Mouse (Mus musculus): ENCODE results near the gene Phactr3. TPM values are rescaled to one million over a fixed set of nuclear protein-coding genes. Genes with fewer than 3 reads are reported as not detected.
A peak's percentile ranks its signal among the peaks of the same experiment; 100 is the strongest.

The Phactr3 gene
- polyA plus RNA-seq, 1 experiment from 2014 or later: 0.39 TPM

DNA sequence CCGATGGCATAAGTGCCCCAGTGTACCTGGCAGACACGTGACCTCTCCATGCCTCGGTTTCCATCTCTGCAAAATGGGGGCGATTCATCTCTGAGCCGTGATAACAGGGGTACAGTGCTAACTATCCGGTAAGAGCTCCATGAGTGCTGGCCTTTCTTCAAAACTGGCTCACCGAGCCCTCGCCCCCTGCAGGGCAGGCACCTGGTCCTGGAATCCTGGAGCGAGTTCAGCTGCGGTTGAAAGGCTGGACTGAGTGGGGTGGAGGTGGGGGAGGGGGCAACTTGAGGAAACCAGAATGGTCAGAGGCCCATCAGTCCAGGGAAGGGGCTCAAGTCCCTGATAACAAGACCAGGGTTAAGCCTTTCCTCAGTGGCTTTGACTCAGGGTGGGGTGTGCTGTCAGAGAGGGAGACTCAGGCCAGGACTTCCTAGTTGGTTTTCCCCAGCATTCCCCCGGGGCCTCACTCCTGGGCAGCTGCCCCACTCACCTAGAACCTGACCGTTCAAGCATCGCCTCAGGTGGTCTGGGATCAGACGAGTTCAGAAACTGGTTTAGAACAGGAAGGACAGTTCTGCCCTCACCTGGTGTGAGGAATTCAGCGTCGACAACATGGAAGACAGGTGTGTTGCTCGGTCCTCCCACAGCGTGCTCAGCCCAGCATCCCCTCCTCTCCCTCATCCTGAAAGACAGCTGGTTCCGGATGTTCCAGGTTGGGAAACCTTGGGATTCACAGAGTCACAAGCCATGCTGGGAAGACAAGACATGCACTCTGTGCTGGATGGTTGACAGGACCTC, 983 bp downstream of the Phactr3 start:
- peak; percentile 37; the same call in 1 of the 2 replicates for ATAC-seq (replicated peaks; ENCODE audit: low FRiP score, low read depth)

DNA sequence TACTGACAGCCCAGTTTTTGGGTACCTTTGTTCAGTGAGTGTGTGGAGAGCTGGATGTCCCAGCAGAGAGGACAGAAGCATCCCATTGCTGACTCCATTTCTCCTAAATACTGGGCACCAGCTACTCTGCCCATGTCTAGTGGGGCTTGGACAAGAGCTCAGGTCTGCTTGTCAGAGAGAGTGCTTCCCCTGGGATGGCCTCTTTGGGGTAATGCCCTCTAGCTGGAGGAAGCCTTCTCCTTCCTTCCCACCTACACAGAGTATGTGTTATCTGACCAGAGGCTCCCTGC, 1.5 kb downstream of the Phactr3 start:
- no peaks in the 10 kb centered on the region for H3K36me3 ChIP-seq (ENCODE audit: insufficient read depth, low read length)
- peaks cover 8% of the 10 kb centered on the region; the same call in 1 of the 2 replicates for H3K4me1 ChIP-seq (replicated peaks; ENCODE audit: insufficient read depth, low read length)
- no peak overlapping the region for H3K4me2 ChIP-seq (ENCODE audit: low read length)
- TF ChIP-seq CTCF (IDR thresholded peaks at IDR 0.05; ENCODE audit: low read depth): no peak
- ATAC-seq (replicated peaks; ENCODE audit: low FRiP score, low read depth): no peak
- no peaks in the 10 kb centered on the region for H3K9me3 ChIP-seq (replicated peaks; ENCODE audit: low read length)
- no peak overlapping the region for H3K4me3 ChIP-seq (replicated peaks; ENCODE audit: low read depth, low read length)
- H3K27me3 ChIP-seq (ENCODE audit: insufficient read depth, low read length): no peaks in the 10 kb centered on the region
- no peak overlapping the region for H3K9ac ChIP-seq (ENCODE audit: low read depth, low read length)
- no peak overlapping the region for H3K27ac ChIP-seq
- DNase-seq (ENCODE audit: low spot score): no peak

More for the DNA sequence above, 983 bp downstream of the Phactr3 start:
- peak; percentile 42; the same call in 1 of the 2 replicates for TF ChIP-seq CTCF (IDR thresholded peaks at IDR 0.05; ENCODE audit: low read depth)
- H3K9ac ChIP-seq (ENCODE audit: low read depth, low read length): no peak overlapping the region
- no peaks in the 10 kb centered on the region for H3K36me3 ChIP-seq (ENCODE audit: insufficient read depth, low read length)
- H3K27ac ChIP-seq: no peak overlapping the region
- no peaks in the 10 kb centered on the region for H3K27me3 ChIP-seq (ENCODE audit: insufficient read depth, low read length)
- no peak overlapping the region for H3K4me3 ChIP-seq (replicated peaks; ENCODE audit: low read depth, low read length)
- peak overlapping the region; percentile 89 for H3K4me2 ChIP-seq (ENCODE audit: low read length)
- H3K4me1 ChIP-seq (replicated peaks; ENCODE audit: insufficient read depth, low read length): peaks cover 8% of the 10 kb centered on the region; the same call in 1 of the 2 replicates
- 24% methylated on average over 19 of the region's 19 CpGs for WGBS
- DNase-seq (ENCODE audit: low spot score): no peak
- H3K9me3 ChIP-seq (replicated peaks; ENCODE audit: low read length): no peaks in the 10 kb centered on the region

DNA sequence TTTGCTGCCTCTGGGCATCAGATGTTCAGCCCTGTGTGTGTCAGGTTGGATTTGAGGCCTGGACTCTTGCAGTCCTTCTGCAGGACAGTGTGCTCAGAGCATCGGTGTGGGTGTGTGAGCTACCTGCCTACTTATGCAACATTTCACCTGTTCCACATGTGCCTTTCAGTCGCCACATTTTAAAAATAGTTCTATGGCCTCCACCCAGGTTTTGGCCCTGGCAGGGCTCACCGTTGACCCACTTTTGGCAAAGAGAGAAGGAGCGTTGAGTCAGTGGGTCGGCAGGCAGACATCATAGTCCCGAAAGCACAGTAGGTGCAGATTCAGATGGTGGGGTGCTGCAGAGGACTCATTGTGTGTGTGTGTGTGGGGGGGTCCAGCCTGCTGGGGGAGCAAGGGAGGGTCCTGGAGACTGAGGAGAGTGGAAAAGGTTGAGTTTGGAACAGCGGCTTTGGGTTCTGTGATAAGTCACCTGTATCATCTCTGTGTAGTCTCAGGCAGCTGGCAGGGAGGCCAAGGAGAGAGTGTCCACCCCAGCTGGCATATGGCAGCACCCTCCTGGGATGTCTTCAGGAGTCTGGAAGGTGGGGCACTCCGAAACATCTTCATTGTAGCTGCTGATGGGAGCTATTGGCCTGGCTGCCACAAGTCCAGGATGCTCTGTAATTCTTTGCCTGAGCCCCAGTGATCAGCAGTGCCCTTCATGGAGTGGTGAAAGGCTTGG, 2.0 kb downstream of the Phactr3 start:
- Histone ChIP-seq H3K4me1 (replicated peaks; ENCODE audit: insufficient read depth, low read length) (peaks cover 8% of the 10 kb centered on the region; the same call in 1 of the 2 replicates), H3K9ac (ENCODE audit: low read depth, low read length) (no peak overlapping the region), H3K4me3 (replicated peaks; ENCODE audit: low read depth, low read length) (no peak overlapping the region), H3K27me3 (ENCODE audit: insufficient read depth, low read length) (no peaks in the 10 kb centered on the region), H3K9me3 (replicated peaks; ENCODE audit: low read length) (no peaks in the 10 kb centered on the region), H3K4me2 (ENCODE audit: low read length) (no peak overlapping the region), H3K27ac (no peak overlapping the region), H3K36me3 (ENCODE audit: insufficient read depth, low read length) (no peaks in the 10 kb centered on the region)
- ATAC-seq (replicated peaks; ENCODE audit: low FRiP score, low read depth) (no peak), DNase-seq (ENCODE audit: low spot score) (no peak)
- 85% methylated on average over 8 of the region's 8 CpGs for WGBS
- TF ChIP-seq CTCF (IDR thresholded peaks at IDR 0.05; ENCODE audit: low read depth): no peak

DNA sequence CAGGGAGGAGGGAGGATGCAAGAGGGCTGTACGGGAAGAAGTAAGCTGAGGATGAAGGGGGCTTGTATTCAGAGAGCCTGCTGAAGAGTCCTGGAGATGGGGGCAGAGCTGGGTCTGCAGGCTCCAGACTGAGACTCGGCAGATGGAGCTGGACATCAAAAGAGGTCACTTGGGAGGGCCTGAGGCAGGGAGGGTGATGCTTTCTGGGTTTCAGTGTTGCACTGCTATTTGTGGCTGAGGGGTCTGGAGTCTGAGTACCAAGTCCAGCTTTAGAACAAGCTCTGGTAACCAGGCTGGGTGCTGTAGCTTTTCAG, 2.6 kb downstream of the Phactr3 start:
- Histone ChIP-seq H3K9ac (ENCODE audit: low read depth, low read length) (no peak overlapping the region), H3K27me3 (ENCODE audit: insufficient read depth, low read length) (no peaks in the 10 kb centered on the region), H3K9me3 (replicated peaks; ENCODE audit: low read length) (no peaks in the 10 kb centered on the region), H3K27ac (no peak overlapping the region), H3K4me2 (ENCODE audit: low read length) (no peak overlapping the region), H3K4me3 (replicated peaks; ENCODE audit: low read depth, low read length) (no peak overlapping the region), H3K36me3 (ENCODE audit: insufficient read depth, low read length) (no peaks in the 10 kb centered on the region), H3K4me1 (replicated peaks; ENCODE audit: insufficient read depth, low read length) (peaks cover 8% of the 10 kb centered on the region; the same call in 1 of the 2 replicates)
- no peak for TF ChIP-seq CTCF (IDR thresholded peaks at IDR 0.05; ENCODE audit: low read depth)
- 14% methylated on average over 2 of the region's 2 CpGs for WGBS
- no peak for DNase-seq (ENCODE audit: low spot score)
- ATAC-seq (replicated peaks; ENCODE audit: low FRiP score, low read depth): no peak

DNA sequence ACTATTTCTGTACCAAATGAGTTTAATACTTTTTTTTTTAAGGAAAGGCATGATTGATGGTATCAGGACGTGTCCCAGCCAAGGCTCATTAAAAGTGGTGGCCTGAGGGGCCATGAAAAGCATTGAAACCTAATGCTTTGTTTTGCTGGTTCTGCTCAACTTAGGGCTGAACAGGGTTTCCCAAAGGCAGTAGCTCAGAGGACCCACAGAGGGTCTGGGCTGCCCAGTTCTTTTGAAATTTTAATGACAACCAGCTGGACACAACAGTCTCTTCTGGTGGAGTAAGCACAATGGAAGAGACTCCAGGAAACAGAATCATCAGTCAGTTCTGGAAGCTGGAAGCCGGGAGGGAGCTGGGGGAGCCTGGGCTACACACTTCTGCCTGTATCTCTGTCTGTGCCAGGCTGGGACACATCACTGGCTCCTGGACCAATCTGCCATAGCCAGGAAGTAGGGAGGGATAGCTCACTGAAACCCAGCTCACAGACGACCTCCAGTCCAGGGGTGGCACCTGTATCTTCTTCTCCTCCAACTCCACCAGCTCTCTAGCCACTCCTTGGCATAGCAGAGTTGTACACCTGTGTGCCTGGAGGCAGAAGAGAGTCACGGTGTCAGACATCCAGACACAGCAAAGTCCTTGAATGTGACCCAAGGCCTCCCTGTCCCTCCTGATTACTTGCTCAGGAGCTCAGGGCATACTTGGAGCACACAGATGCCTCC, 3.3 kb downstream of the Phactr3 start:
- H3K9me3 ChIP-seq (replicated peaks; ENCODE audit: low read length): no peaks in the 10 kb centered on the region
- ATAC-seq (replicated peaks; ENCODE audit: low FRiP score, low read depth): peak; percentile 20; the same call in 1 of the 2 replicates
- H3K9ac ChIP-seq (ENCODE audit: low read depth, low read length): no peak overlapping the region
- no peak overlapping the region for H3K27ac ChIP-seq
- H3K4me3 ChIP-seq (replicated peaks; ENCODE audit: low read depth, low read length): no peak overlapping the region
- peak; percentile 71 for DNase-seq (ENCODE audit: low spot score)
- 8% methylated on average over 4 of the region's 4 CpGs for whole genome bisulfite sequencing
- H3K4me2 ChIP-seq (ENCODE audit: low read length): no peak overlapping the region
- no peaks in the 10 kb centered on the region for H3K27me3 ChIP-seq (ENCODE audit: insufficient read depth, low read length)
- peaks cover 8% of the 10 kb centered on the region; the same call in 1 of the 2 replicates for H3K4me1 ChIP-seq (replicated peaks; ENCODE audit: insufficient read depth, low read length)
- H3K36me3 ChIP-seq (ENCODE audit: insufficient read depth, low read length): no peaks in the 10 kb centered on the region
- TF ChIP-seq CTCF (IDR thresholded peaks at IDR 0.05; ENCODE audit: low read depth): no peak

DNA sequence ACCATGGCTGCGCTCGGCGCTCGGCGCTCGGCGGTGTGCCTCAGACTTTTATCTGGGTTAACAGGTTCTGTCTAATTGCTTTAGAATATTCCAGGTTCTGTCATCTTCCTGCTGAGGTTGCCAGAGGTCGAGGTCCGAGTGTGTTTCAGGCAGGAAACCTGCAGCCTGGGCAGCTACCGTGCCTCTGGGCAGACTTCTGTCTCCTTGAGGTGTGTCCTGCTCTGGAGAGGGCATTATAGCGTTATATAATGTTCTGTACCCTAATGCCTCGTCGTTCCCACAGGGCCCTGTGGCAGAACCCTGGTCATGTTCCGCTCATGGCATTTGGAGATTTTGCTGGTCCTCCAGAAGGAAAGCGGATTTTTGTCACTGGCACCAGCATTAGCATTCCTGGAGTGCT, 4.7 kb downstream of the Phactr3 start:
- Histone ChIP-seq H3K27ac (no peak overlapping the region), H3K4me3 (replicated peaks; ENCODE audit: low read depth, low read length) (no peak overlapping the region), H3K9me3 (replicated peaks; ENCODE audit: low read length) (no peaks in the 10 kb centered on the region), H3K4me1 (replicated peaks; ENCODE audit: insufficient read depth, low read length) (peaks cover 8% of the 10 kb centered on the region; the same call in 1 of the 2 replicates), H3K36me3 (ENCODE audit: insufficient read depth, low read length) (no peaks in the 10 kb centered on the region), H3K4me2 (ENCODE audit: low read length) (no peak overlapping the region), H3K9ac (ENCODE audit: low read depth, low read length) (no peak overlapping the region), H3K27me3 (ENCODE audit: insufficient read depth, low read length) (no peaks in the 10 kb centered on the region)
- TF ChIP-seq CTCF (IDR thresholded peaks at IDR 0.05; ENCODE audit: low read depth): no peak
- DNase-seq (ENCODE audit: low spot score) (no peak), ATAC-seq (replicated peaks; ENCODE audit: low FRiP score, low read depth) (no peak)
- 73% methylated on average over 15 of the region's 15 CpGs for WGBS
